Mouse (Mus musculus): Measurements from ENCODE around the gene Npr3.
"Not testable (repeated sequence)": the region's sequence is repeated elsewhere in the genome, so short reads cannot be mapped to it uniquely, and the experiment has no call there.

The Npr3 gene

DNA sequence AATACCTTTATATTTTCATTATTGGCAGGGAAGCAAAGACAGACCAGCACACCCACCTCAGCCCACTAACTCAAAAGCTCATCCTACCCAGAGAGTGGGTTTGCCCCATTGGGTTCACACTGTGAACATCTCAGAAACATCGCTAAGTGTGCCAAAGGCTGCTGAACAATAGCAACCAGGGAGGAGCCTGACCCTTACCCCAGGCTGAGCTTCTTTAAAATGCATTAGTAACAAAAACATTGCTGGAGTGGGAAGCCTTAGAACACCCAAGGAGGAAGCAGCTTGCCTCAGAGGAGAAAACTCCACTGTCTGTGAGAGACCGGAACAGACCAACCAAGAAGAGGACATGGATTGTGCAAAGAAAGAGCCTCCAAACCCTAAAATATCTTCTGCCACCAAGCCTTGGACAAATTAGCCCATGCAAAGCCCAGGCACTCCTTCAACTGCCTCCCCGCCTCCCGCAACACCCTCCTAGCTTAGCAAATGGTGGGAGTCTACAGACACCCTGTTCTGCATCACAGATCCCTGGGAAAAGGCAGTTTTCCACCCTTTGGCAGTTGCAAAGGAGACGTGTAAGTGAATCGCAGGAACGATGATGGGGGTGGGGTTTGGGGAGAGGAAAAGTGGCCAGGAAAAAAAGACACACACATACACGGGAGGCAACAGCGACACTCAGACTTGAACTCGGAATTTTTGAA lies 24.4 kb downstream of the Npr3 start:
- no peak for DNase-seq (ENCODE audit: low read depth)

DNA sequence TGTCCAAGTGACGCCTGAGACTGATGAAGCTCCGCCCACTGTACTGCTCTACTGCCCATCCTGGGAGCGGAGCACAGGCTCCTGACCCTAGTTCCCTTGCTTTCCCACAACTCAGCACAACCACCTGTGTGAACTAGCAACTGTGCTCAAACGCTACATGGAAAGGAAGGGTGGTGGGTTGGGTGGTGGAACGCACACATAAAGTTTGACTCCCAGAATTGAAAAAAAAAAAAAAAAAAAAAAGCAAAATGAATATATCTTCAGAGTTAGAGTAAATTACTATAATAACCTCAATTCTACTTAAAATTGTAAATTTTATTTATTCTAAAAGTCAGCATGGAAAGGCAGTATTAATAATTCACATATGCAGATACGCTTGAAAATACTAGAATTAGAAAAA lies 25.3 kb downstream of the Npr3 start:
- no peak for DNase-seq (ENCODE audit: low read depth)

DNA sequence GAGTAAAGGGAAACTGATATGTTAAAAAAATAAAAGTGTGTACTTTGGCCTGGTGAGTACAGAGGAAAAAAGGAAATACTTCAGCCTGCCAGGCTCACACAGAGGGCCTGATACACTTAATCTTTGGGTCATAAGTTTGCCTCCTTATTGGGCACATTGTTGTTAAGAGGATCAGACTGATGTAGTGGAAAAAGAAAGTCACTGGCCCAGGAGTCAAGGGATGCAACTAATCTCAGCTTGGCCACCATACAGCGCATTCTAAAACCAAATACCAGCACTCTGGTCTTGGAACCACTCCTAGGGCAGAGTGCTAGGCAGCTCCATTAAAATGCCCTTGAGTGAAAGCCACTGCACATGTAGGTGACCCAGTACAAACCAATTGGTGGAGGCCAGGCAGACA lies 28.8 kb downstream of the Npr3 start:
- no peak for DNase-seq (ENCODE audit: low read depth)

DNA sequence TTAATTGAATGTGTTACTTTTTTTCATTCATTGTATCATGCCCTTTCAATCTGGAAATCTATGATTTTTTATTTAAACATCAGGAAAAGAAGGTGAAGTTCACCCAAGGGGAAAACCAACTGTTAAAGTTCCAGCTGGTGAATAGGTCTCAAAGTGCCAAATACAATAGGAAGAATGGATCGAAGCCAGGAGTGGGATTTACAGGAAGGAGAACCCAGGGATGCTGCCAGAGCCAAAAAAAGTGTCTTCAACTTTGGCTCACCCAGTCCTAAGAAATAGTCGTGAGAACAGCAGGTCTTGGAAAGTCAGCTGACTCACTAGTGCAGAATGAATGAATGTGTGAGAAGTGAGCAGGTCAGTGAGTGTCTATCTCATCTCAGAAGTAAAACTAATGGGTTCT lies 29.8 kb downstream of the Npr3 start:
- DNase-seq (ENCODE audit: low read depth), result peak; percentile 11

DNA sequence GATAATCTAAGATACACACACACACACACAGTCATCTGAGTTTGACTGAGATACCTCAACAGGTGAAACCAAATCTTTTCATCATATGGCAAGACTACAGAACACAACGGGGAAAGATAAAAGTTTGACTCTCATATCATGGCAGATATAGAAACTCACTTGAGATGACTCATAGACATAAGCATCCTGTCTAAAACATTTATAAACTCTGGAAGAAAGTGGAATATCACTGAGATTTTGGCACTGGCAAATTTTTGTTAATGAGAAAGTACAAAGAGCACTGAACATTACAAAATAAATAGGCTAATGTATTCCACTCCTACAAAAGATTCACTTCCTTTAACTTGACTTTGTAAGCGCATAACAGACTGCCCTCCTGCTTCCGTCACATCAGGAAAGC lies 40.2 kb downstream of the Npr3 start:
- DNase-seq (ENCODE audit: low read depth), result no peak

DNA sequence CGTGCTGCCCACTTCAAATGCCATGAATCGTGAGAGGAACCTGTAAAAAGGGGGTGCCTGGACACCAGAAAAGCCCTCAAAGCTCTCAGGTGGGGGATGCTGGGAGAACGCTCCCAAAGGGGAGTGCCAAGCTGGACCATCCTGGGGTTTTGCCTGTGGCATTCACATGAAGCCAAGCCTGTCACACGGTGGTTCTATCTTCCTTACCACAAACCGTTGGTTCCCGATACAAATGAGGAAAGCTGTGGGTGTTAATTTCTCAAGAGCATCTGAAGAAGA lies 43.6 kb downstream of the Npr3 start:
- no peak for DNase-seq (ENCODE audit: low read depth)

DNA sequence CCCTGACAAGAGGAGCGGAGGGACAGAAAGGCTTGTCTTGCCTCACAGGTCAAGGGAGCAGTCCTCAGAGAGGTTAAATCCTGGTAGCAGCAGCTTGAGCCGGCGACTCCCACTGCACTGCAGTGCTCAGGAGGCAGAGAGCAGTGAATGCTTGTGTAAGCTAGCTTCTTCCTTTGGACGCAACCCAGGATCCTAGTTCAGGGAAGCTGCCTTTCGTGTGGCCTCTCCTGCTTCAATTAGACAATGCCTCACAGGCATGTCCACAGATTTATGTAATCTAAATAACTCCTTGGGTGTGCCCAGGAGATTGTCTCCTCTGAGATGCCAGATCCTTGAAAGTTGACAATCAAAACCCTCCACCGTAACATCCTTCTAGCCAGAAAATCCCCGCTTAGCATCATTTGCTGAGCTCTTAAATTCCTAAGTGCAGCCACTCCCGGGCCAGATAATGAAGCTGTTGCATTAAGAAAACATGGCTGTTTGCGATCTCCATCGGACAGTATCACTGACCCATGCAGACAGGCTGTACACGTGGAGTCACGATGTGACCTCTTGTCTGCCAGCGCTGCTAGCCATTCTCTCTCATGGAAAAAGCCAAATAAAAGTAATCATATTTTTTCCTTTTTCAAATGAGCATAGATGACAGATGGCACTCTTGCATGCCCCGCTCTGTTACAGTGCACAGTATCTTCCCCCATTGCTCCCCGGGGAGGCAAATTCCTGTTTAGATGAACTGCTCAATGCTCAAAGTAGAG lies 44.1 kb downstream of the Npr3 start:
- DNase-seq (ENCODE audit: low read depth), result no peak

DNA sequence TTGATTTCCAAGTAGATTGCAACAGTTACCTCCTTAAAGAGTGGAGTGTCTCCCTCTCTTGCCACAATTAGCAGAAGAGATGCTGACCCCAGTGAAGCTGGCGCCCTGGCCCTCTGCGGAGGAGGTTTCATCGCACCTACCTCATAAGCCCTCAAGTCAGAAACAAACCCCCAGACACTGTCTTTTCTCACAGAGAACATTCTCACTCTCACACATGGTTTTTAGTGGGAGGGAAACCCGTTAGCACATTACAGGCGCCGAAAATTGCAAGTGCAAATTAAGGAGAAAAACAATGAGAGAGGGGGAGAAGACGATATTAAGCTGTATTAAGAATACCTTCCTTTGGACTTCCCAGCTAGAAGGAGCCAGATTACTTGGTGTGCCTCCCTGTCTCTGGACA lies 44.8 kb downstream of the Npr3 start:
- DNase-seq (ENCODE audit: low read depth), result no peak

DNA sequence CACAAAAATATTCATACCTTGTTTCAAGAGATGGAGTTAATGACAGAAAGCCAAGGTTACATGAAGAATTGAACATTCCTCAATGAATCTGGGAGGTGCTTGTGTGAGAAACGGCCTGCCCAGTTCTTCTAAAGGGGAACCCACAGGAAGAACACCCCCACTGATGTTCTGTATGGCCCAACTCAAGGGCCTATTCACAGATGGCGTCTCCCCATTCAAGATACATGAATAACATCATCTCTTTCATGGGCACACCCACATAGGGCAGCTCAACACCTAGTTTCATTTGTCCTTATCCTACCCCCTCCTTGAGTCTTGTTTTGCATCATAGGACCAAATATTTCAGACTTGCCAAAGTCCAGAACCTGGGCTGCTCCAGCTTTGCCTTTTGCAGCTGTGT lies 46.8 kb downstream of the Npr3 start:
- DNase-seq (ENCODE audit: low read depth), result no peak

DNA sequence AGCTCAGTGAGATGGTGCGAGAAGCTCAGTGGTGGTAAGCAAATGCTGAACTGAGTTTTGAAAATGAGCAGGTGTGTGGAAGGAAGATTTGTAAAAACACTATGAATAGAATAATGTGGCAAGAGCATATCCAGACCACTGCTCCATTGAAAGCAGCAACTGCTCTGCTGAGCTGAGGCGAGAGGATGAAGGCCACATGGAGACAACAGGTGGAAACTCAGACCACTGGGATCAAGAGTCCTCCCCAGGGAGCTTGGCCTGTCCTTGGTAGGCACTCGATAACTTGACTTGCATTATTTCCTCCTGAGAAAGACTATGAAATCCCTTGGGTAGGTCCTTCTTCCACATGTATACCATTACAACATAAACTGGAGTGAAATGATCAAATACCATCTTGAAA lies 47.3 kb downstream of the Npr3 start:
- no peak for DNase-seq (ENCODE audit: low read depth)

DNA sequence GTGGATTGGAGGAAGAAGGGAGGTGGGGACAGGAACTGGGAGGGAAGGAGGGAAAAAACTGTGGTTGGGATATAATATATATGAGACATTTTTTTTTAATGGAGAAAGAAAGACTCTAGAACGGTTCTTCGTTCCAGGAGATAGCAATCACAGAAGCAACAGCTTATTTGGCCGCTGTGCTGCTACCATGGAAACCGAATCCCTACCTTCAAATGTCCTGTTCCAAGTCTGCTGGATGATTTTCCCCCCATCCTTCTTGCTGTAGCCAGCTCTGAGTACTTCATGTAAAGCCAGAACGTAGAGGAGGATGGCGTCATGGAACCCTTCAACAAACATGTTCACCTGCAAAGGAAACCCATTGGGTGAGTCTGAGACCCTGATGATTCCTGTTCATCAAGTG lies 48.7 kb downstream of the Npr3 start:
- no peak for DNase-seq (ENCODE audit: low read depth)

DNA sequence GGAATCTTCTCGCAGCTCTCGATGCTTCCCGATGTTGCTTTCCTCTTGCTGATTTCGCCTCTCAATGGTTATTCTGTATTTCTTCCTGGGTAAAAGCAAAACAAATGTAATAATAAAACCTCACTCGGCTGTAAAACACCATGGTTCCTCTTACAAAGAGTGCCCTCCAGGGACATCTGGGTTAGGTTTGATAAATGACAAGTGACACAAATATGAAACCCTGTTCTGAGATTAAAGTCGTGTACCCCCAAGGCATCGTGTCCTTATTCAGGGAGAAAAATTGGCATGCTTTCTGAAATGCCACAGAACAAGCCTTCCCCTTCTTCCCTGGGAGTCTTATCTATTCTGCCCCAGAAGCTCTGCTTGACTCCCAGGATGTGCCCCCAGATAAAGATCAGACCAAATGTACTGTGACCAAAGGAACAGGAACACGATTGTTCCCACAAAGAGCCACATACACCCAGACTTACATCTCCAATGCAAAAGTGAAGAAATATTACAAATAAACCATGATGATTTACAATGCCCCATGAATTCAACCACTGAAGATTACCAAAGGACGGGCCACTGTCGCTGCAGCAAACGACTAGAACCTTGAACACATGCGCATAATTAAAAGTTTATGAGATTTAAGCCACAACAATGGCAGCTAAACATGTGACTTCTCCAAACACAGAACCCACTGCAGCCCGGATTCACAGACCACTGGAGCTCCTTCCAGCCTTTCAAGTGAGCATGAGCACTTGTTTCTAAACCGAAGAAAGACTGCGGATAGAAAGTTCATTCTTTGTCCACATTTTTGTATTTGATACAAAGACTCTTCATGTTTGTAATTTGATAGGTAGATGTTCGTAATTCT lies 61.7 kb downstream of the Npr3 start:
- DNase-seq (ENCODE audit: low read depth), result no peak

DNA sequence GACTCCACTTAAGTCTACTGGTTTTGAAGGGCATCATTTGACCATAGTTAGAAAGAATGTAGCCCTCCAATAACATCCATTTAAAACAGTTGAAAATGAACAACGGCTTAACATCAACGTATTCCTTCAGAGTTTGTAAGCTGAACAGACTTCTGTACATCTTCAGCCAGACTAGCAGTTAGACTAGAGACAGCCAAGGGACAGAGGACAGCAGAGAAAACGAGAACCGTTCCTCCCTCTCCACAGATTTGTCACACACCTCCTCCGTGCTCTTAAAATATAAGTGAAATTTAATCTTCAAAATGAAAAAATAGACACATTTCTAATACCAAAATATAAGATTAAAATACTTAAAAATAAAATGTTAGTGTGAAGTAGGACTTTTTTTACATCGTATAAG lies 63.0 kb downstream of the Npr3 start:
- no peak for DNase-seq (ENCODE audit: low read depth)

DNA sequence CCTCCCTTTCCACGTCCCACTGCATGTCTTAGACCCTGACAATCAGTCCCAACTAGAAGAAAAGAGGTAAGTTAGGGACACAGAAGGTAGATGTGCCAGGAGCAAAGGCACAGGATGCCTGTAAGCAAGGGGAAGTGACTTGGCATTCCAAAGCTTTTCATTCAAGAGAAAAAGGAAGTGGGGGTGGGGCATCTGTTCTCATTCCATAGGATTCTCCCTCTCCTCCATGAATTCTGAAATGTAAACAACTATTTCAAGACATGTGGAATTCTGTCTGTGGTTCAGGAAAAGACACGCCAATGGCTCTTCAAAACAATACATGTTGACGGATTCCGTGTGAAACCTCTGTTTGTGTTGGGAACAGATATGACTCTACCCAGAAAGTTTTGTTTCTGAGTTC lies 65.3 kb downstream of the Npr3 start:
- no peak for DNase-seq (ENCODE audit: low read depth)

DNA sequence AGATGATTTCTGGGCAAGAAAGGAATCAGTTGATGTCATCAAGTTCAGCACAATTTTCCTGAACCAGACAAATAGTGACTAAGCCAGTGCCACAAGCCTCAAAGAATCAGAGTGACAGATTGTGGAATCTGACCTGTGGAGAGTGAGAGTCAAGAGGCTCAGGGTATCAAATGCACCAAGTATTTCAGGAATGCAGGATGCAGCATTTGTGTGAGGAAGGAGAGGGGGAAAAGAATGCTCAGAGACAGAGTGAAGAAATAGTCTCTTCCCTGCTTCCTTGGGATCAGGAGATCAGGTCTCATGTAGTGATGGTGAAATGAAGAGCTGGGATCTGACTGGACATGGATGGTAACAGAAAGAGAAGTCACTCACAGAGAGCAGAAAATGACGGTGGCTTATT lies 71.2 kb downstream of the Npr3 start:
- no peak for DNase-seq (ENCODE audit: low read depth)

DNA sequence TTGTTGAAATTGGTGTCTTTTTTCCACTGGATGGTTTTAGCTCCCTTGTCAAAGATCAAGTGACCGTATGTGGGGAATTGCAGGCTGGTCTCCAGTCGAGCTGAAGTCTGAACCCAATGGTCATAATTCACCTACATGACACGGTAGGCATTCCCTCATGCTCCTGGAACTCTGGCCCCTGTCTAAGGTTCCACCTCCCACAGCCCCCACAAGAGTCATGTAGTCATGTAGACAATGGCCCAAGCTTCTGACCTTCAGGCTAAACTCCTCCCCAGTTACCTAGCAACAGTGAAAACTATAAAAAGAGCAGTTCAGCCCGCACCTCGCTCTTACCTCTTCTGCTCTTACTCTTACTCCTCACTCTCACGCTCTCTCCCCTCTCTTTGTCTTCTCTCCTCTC lies 84.7 kb downstream of the Npr3 start:
- not testable (repeated sequence) for DNase-seq (ENCODE audit: low read depth)

DNA sequence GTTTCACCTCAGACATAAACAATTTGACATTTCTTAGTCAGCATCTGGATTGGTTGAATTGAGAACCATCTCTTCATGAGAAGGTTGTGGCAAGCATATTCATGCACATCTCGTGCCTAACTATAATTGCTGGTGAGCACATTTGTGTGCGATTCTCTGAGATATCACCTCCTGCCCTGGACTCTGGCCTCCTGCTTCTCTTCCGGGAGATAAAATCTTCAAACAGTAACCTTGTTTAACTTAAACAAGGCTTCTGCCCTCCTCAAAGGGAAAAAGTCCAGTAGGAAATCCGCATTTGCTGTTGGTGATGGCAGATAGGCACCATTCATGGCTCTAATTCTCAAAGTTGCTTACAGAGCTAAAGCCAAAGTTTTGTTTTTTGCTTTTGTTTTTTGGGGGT lies 91.5 kb downstream of the Npr3 start:
- no peak for DNase-seq (ENCODE audit: low read depth)

DNA sequence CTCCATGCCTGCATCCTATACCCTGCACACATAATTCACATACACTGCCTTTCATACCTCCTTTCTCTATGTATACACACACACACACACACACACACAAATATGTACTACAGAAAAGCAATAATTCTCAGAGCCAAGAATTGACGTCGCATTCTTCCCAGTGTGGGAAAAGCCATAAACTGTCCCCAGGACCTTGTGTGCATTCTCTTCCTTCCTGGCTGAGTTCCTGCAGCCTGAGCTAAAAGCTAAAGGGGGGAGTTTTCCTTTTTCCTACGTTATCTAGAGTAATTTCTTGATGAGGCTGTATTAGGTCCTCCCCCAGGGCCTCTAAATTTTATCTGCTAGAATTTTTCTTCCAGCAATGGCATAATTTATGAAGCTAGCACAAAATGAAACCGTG lies 103.5 kb downstream of the Npr3 start:
- DNase-seq (ENCODE audit: low read depth), result no peak

DNA sequence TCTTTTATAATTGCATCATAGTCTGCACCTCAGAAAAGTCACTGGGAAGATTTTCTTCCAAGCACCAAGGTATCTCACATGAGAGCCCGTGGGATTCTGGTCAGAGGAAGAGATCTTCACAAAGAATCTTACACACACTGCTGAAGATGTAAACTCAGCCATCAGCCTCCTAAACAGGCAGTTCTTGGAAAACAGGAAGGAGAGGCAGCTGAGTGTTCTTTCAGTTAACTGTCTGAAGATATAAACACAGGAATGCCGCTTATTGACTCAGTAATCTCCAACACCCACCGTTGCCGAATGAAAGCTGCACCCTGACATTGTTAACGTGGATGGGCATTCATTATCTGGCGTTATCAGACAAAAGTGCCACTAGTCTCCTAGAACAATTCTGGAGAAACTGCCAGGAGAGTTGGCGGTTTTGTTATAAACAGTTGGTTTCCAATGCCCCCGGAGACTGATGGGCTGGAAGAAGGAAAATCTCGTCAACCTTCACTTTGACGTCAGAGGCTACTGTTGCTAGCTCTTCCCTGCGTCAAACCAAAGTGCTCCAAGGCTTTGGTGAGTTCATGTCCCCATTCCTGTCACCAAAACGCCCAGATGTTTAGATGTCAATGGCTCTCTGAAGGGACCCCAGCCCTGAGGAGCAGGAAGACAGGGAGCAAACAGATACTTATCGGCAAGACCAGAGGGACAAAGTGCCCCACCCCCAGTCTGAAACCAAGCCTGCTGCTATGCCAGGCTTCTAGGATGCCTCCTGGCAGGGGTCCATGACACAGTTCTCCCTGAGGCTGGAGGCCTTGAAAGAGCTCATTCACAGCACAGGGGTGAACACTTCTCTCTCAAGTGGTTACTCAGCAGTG lies 105.0 kb downstream of the Npr3 start:
- peak; percentile 37 for DNase-seq (ENCODE audit: low read depth)

DNA sequence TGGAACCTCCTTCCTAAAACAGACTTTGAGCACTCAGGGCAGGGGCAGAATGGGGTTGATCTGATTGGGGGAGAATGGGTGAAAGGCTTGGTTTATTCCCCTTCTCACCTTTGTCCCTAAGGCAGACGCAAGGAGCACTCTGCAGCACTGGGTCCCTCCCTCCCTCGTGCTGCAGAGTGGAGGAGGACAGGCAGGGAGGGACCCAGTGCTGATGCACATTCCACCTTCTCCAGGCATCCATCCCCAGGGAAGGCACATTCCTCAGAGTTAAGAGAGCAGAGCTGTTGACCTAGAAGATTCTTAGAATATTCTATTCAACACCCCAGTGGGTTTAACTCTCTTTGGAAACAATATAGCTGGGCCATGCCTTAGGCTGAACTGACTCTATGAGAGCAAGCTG lies 112.5 kb downstream of the Npr3 start:
- DNase-seq (ENCODE audit: low read depth), result no peak
